Mouse (Mus musculus): ENCODE measurements around the gene Tcerg1l. TPM values are rescaled to one million over a fixed set of nuclear protein-coding genes. Genes with fewer than 3 reads are reported as not detected.

The Tcerg1l gene
- not detected for total RNA-seq (2021)

- intact Hi-C loops (cut with DNase I) = no loop called here
- no peak for DNase-seq (ENCODE audit: low spot score)
Measured at GRCm38 (mm10) chr7:138397485-138398181, at the start of gene Tcerg1l. Tcerg1l (minus strand) TSS chr7:138397730.

GRCm38 (mm10) chr7:138442096-138442495, 44.6 kb upstream of the Tcerg1l start:
- intact Hi-C loops (cut with DNase I) = no loop called here

GRCm38 (mm10) chr7:138432541-138432940, 35.0 kb upstream of the Tcerg1l start:
- intact Hi-C loops (cut with DNase I) = no loop called here
- DNase-seq (ENCODE audit: low spot score) = no peak

More at GRCm38 (mm10) chr7:138442096-138442495, 44.6 kb upstream of the Tcerg1l start:
- DNase-seq (ENCODE audit: low spot score) = no peak

GRCm38 (mm10) chr7:138431456-138431855, 33.9 kb upstream of the Tcerg1l start:
- DNase-seq (ENCODE audit: low spot score) = no peak
- intact Hi-C loops (cut with DNase I) = no loop called here

- no peak for DNase-seq (ENCODE audit: low spot score)
- intact Hi-C loops (cut with DNase I) = loop anchor here (5.0 kb wide), 1 partner anchor 953 kb away; no protein-coding TSS in a partner anchor
Measured at GRCm38 (mm10) chr7:138429916-138430315, 32.4 kb upstream of the Tcerg1l start.

- intact Hi-C loops (cut with DNase I) = loop anchor here (5.0 kb wide), 1 partner anchor 952 kb away; no protein-coding TSS in a partner anchor
- DNase-seq (ENCODE audit: low spot score) = no peak
Measured at GRCm38 (mm10) chr7:138428826-138429225, 31.3 kb upstream of the Tcerg1l start.

- intact Hi-C loops (cut with DNase I) = loop anchor here (5.0 kb wide), 1 partner anchor 950 kb away; no protein-coding TSS in a partner anchor
Measured at GRCm38 (mm10) chr7:138427441-138427840, 29.9 kb upstream of the Tcerg1l start.

GRCm38 (mm10) chr7:138413496-138413895, 16.0 kb upstream of the Tcerg1l start:
- no peak for DNase-seq (ENCODE audit: low spot score)
- intact Hi-C loops (cut with DNase I) = no loop called here

More at GRCm38 (mm10) chr7:138427441-138427840, 29.9 kb upstream of the Tcerg1l start:
- no peak for DNase-seq (ENCODE audit: low spot score)

- intact Hi-C loops (cut with DNase I) = no loop called here
Measured at GRCm38 (mm10) chr7:138401641-138402040, 4.1 kb upstream of the Tcerg1l start.

GRCm38 (mm10) chr7:138400506-138401272, 3.2 kb upstream of the Tcerg1l start:
- no peak for DNase-seq (ENCODE audit: low spot score)
- intact Hi-C loops (cut with DNase I) = no loop called here

More at GRCm38 (mm10) chr7:138401641-138402040, 4.1 kb upstream of the Tcerg1l start:
- no peak for DNase-seq (ENCODE audit: low spot score)

- DNase-seq (ENCODE audit: low spot score) = no peak
Measured at GRCm38 (mm10) chr7:138398182-138398793, 758 bp upstream of the Tcerg1l start.

GRCm38 (mm10) chr7:138396863-138397484, 556 bp downstream of the Tcerg1l start:
- intact Hi-C loops (cut with DNase I) = no loop called here
- DNase-seq (ENCODE audit: low spot score) = no peak

More at GRCm38 (mm10) chr7:138398182-138398793, 758 bp upstream of the Tcerg1l start:
- intact Hi-C loops (cut with DNase I) = no loop called here

- intact Hi-C loops (cut with DNase I) = no loop called here
- no peak for DNase-seq (ENCODE audit: low spot score)
Measured at GRCm38 (mm10) chr7:138396109-138396862, 1.2 kb downstream of the Tcerg1l start.

- intact Hi-C loops (cut with DNase I) = no loop called here
- no peak for DNase-seq (ENCODE audit: low spot score)
Measured at GRCm38 (mm10) chr7:138389941-138390340, 7.6 kb downstream of the Tcerg1l start.

GRCm38 (mm10) chr7:138389071-138389470, 8.5 kb downstream of the Tcerg1l start:
- no peak for DNase-seq (ENCODE audit: low spot score)
- intact Hi-C loops (cut with DNase I) = no loop called here

GRCm38 (mm10) chr7:138379221-138379620, 18.3 kb downstream of the Tcerg1l start:
- intact Hi-C loops (cut with DNase I) = no loop called here
- no peak for DNase-seq (ENCODE audit: low spot score)

- intact Hi-C loops (cut with DNase I) = no loop called here
- DNase-seq (ENCODE audit: low spot score) = no peak
Measured at GRCm38 (mm10) chr7:138378546-138378945, 19.0 kb downstream of the Tcerg1l start.

- intact Hi-C loops (cut with DNase I) = no loop called here
- no peak for DNase-seq (ENCODE audit: low spot score)
Measured at GRCm38 (mm10) chr7:138375573-138375972, 22.0 kb downstream of the Tcerg1l start.

GRCm38 (mm10) chr7:138374376-138374775, 23.2 kb downstream of the Tcerg1l start:
- intact Hi-C loops (cut with DNase I) = no loop called here
- no peak for DNase-seq (ENCODE audit: low spot score)
